Mouse (Mus musculus): ENCODE data around the gene Hk1. TPM values are rescaled to one million over a fixed set of nuclear protein-coding genes. Genes with fewer than 3 reads are reported as not detected.

Hk1 gene
- polyA plus RNA-seq, 1 experiment from 2014 or later, result 27.6 TPM

- Histone ChIP-seq H3K4me3 (ENCODE audit: low read length) (no peak overlapping the region), H3K9me3 (ENCODE audit: control insufficient read depth, low read length) (no peaks in the 10 kb centered on the region), H3K36me3 (ENCODE audit: control insufficient read depth, insufficient read depth, low read length) (no peaks in the 10 kb centered on the region), H3K9ac (ENCODE audit: low read depth, low read length) (no peak overlapping the region), H3K4me2 (ENCODE audit: low read depth, low read length) (no peak overlapping the region), H3K4me1 (ENCODE audit: control insufficient read depth, insufficient read depth, low read length) (peaks cover 11% of the 10 kb centered on the region; the same call in 1 of the 2 replicates), H3K27me3 (replicated peaks; ENCODE audit: control insufficient read depth, insufficient read depth, low read length) (no peaks in the 10 kb centered on the region), H3K27ac (ENCODE audit: low read length) (no peak overlapping the region)
- no peak for ATAC-seq
- WGBS, result 80% methylated on average over 10 of the region's 10 CpGs
These were observed 66.6 kb downstream of the Hk1 start for GRCm38 (mm10) chr10:62313140-62313539.

- no peak for ATAC-seq
- peaks cover 12% of the 10 kb centered on the region; the same call in 1 of the 2 replicates for H3K4me1 ChIP-seq (ENCODE audit: control insufficient read depth, insufficient read depth, low read length)
- no peak overlapping the region for H3K9ac ChIP-seq (ENCODE audit: low read depth, low read length)
- H3K27ac ChIP-seq (ENCODE audit: low read length), result no peak overlapping the region
- no peak overlapping the region for H3K4me3 ChIP-seq (ENCODE audit: low read length)
- H3K9me3 ChIP-seq (ENCODE audit: control insufficient read depth, low read length), result no peaks in the 10 kb centered on the region
- H3K4me2 ChIP-seq (ENCODE audit: low read depth, low read length), result peak overlapping the region; percentile 34; the same call in 1 of the 2 replicates
- no peaks in the 10 kb centered on the region for H3K27me3 ChIP-seq (replicated peaks; ENCODE audit: control insufficient read depth, insufficient read depth, low read length)
- WGBS, result 40% methylated on average over 6 of the region's 6 CpGs
- H3K36me3 ChIP-seq (ENCODE audit: control insufficient read depth, insufficient read depth, low read length), result no peaks in the 10 kb centered on the region
These were observed 68.2 kb downstream of the Hk1 start for GRCm38 (mm10) chr10:62311464-62311863.

GRCm38 (mm10) chr10:62310259-62311039 lies 69.3 kb downstream of the Hk1 start:
- peaks cover 11% of the 10 kb centered on the region; the same call in 1 of the 2 replicates for H3K4me1 ChIP-seq (ENCODE audit: control insufficient read depth, insufficient read depth, low read length)
- 68% methylated on average over 10 of the region's 10 CpGs for WGBS
- no peaks in the 10 kb centered on the region for H3K27me3 ChIP-seq (replicated peaks; ENCODE audit: control insufficient read depth, insufficient read depth, low read length)
- no peak overlapping the region for H3K9ac ChIP-seq (ENCODE audit: low read depth, low read length)
- H3K4me3 ChIP-seq (ENCODE audit: low read length), result no peak overlapping the region
- no peak overlapping the region for H3K27ac ChIP-seq (ENCODE audit: low read length)
- H3K9me3 ChIP-seq (ENCODE audit: control insufficient read depth, low read length), result no peaks in the 10 kb centered on the region
- H3K4me2 ChIP-seq (ENCODE audit: low read depth, low read length), result no peak overlapping the region
- no peaks in the 10 kb centered on the region for H3K36me3 ChIP-seq (ENCODE audit: control insufficient read depth, insufficient read depth, low read length)
- ATAC-seq, result no peak

- no peaks in the 10 kb centered on the region for H3K36me3 ChIP-seq (ENCODE audit: control insufficient read depth, insufficient read depth, low read length)
- no peak for ATAC-seq
- H3K4me3 ChIP-seq (ENCODE audit: low read length), result no peak overlapping the region
- H3K9me3 ChIP-seq (ENCODE audit: control insufficient read depth, low read length), result no peaks in the 10 kb centered on the region
- no peaks in the 10 kb centered on the region for H3K27me3 ChIP-seq (replicated peaks; ENCODE audit: control insufficient read depth, insufficient read depth, low read length)
- no peak overlapping the region for H3K4me2 ChIP-seq (ENCODE audit: low read depth, low read length)
- no peak overlapping the region for H3K27ac ChIP-seq (ENCODE audit: low read length)
- WGBS, result 90% methylated on average over 5 of the region's 5 CpGs
- no peak overlapping the region for H3K9ac ChIP-seq (ENCODE audit: low read depth, low read length)
- H3K4me1 ChIP-seq (ENCODE audit: control insufficient read depth, insufficient read depth, low read length), result peaks cover 11% of the 10 kb centered on the region; the same call in 1 of the 2 replicates
These were observed 70.1 kb downstream of the Hk1 start for GRCm38 (mm10) chr10:62309593-62309992.

- Histone ChIP-seq H3K36me3 (ENCODE audit: control insufficient read depth, insufficient read depth, low read length) (0 out of 2 replicates have a peak, but pooled peaks cover 4% of the 10 kb centered on the region), H3K4me1 (ENCODE audit: control insufficient read depth, insufficient read depth, low read length) (peaks cover 9% of the 10 kb centered on the region; the same call in 1 of the 2 replicates), H3K27me3 (replicated peaks; ENCODE audit: control insufficient read depth, insufficient read depth, low read length) (no peaks in the 10 kb centered on the region), H3K9me3 (ENCODE audit: control insufficient read depth, low read length) (no peaks in the 10 kb centered on the region), H3K27ac (ENCODE audit: low read length) (no peak overlapping the region), H3K9ac (ENCODE audit: low read depth, low read length) (no peak overlapping the region), H3K4me2 (ENCODE audit: low read depth, low read length) (no peak overlapping the region), H3K4me3 (ENCODE audit: low read length) (no peak overlapping the region)
- no peak for ATAC-seq
- WGBS, result 82% methylated on average over 11 of the region's 11 CpGs
These were observed 70.7 kb downstream of the Hk1 start for GRCm38 (mm10) chr10:62308896-62309491.

GRCm38 (mm10) chr10:62306483-62306882 lies 73.2 kb downstream of the Hk1 start:
- WGBS, result 28% methylated on average over 3 of the region's 3 CpGs
- no peak overlapping the region for H3K4me3 ChIP-seq (ENCODE audit: low read length)
- no peak overlapping the region for H3K27ac ChIP-seq (ENCODE audit: low read length)
- no peaks in the 10 kb centered on the region for H3K27me3 ChIP-seq (replicated peaks; ENCODE audit: control insufficient read depth, insufficient read depth, low read length)
- H3K9me3 ChIP-seq (ENCODE audit: control insufficient read depth, low read length), result no peaks in the 10 kb centered on the region
- 0 out of 2 replicates have a peak, but pooled peaks cover 4% of the 10 kb centered on the region for H3K36me3 ChIP-seq (ENCODE audit: control insufficient read depth, insufficient read depth, low read length)
- H3K4me1 ChIP-seq (ENCODE audit: control insufficient read depth, insufficient read depth, low read length), result 0 out of 2 replicates have a peak, but pooled peaks cover 3% of the 10 kb centered on the region
- H3K4me2 ChIP-seq (ENCODE audit: low read depth, low read length), result no peak overlapping the region
- no peak overlapping the region for H3K9ac ChIP-seq (ENCODE audit: low read depth, low read length)
- ATAC-seq, result peak; percentile 48

GRCm38 (mm10) chr10:62305090-62305489 lies 74.6 kb downstream of the Hk1 start:
- Histone ChIP-seq H3K9ac (ENCODE audit: low read depth, low read length) (no peak overlapping the region), H3K4me1 (ENCODE audit: control insufficient read depth, insufficient read depth, low read length) (0 out of 2 replicates have a peak, but pooled peaks cover 3% of the 10 kb centered on the region), H3K36me3 (ENCODE audit: control insufficient read depth, insufficient read depth, low read length) (0 out of 2 replicates have a peak, but pooled peaks cover 4% of the 10 kb centered on the region), H3K4me3 (ENCODE audit: low read length) (no peak overlapping the region), H3K9me3 (ENCODE audit: control insufficient read depth, low read length) (no peaks in the 10 kb centered on the region), H3K4me2 (ENCODE audit: low read depth, low read length) (no peak overlapping the region), H3K27me3 (replicated peaks; ENCODE audit: control insufficient read depth, insufficient read depth, low read length) (no peaks in the 10 kb centered on the region), H3K27ac (ENCODE audit: low read length) (no peak overlapping the region)
- ATAC-seq, result no peak
- WGBS, result 70% methylated on average over 6 of the region's 6 CpGs

GRCm38 (mm10) chr10:62300006-62300827 lies 79.5 kb downstream of the Hk1 start:
- no peak overlapping the region for H3K9ac ChIP-seq (ENCODE audit: low read depth, low read length)
- H3K27ac ChIP-seq (ENCODE audit: low read length), result no peak overlapping the region
- no peak overlapping the region for H3K4me2 ChIP-seq (ENCODE audit: low read depth, low read length)
- 78% methylated on average over 23 of the region's 23 CpGs for WGBS
- no peaks in the 10 kb centered on the region for H3K9me3 ChIP-seq (ENCODE audit: control insufficient read depth, low read length)
- ATAC-seq, result no peak
- 0 out of 2 replicates have a peak, but pooled peaks cover 4% of the 10 kb centered on the region for H3K36me3 ChIP-seq (ENCODE audit: control insufficient read depth, insufficient read depth, low read length)
- no peaks in the 10 kb centered on the region for H3K27me3 ChIP-seq (replicated peaks; ENCODE audit: control insufficient read depth, insufficient read depth, low read length)
- no peak overlapping the region for H3K4me3 ChIP-seq (ENCODE audit: low read length)
- H3K4me1 ChIP-seq (ENCODE audit: control insufficient read depth, insufficient read depth, low read length), result no peaks in the 10 kb centered on the region

All from intestine, embryonic 16.5 days (tissue).